Mouse (Mus musculus) lung, adult 2 months (tissue): ENCODE data around the gene Scp2d1.

Source experiments
- CTCF ChIP-seq: fragments of 200-500 bp; IDR thresholded peaks from 2 replicates; pipeline ENCODE4 v1.5.1; 2011; ENCODE audit warnings: mild to moderate bottlenecking, low read length, control low read depth; ENCODE audit not compliant: insufficient read depth
- POLR2A ChIP-seq: fragments of 200-500 bp; IDR thresholded peaks from 2 replicates; pipeline ENCODE4 v1.6.1; 2011; ENCODE audit warnings: low read depth, mild to moderate bottlenecking, control low read depth, low read length, borderline replicate concordance; ENCODE audit errors: extremely low read depth

DNA sequence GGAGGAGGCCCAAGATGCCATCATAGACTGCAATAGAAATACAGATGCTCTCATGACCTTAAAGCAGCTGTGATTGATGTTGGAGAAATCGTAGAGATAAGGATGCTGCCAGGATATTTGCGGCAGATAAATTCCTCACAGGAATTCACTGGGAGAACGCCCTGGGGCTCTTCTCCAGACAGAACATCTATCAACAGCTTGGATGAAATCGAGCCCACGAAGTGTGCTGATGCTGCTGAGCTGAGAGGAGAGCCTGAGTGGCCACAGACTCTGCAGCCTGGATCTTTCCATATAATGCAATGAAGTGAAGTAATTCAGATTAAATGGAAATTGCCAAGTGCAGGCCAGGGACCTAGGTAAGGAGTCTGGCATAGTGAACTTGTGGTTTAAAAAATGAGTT is 42.7 kb upstream of the Scp2d1 start:
- TF ChIP-seq POLR2A (no peak), CTCF (no peak)
